Mouse (Mus musculus) midbrain, postnatal 0 days (tissue): Measurements from ENCODE around the gene Slc38a6. TPM values are rescaled to one million over a fixed set of nuclear protein-coding genes. Genes with fewer than 3 reads are reported as not detected.

ENCODE experiments used
- ATAC-seq: fragments of 200-750 bp; cut with Nextera tagmentation; 2 replicates; pipeline ENCODE4 v1.8.0; 2017; ENCODE audit warnings: moderate number of reproducible peaks, mild to moderate bottlenecking, moderate TSS enrichment, moderate library complexity; ENCODE audit not compliant: low FRiP score
- DNase-seq: peaks from one replicate; pipeline ENCODE4 v3.0.0-alpha.2; 2015; ENCODE audit warnings: low spot score
- H3K27ac ChIP-seq: fragments of 300-500 bp; sonication (generic); 2 replicates; pipeline ENCODE4 v1.5.1; 2014; ENCODE audit warnings: low read depth, mild to moderate bottlenecking, low read length, mixed read lengths
- H3K27me3 ChIP-seq: fragments of 300-500 bp; sonication (generic); 2 replicates; pipeline ENCODE4 v1.6.1; 2014; ENCODE audit warnings: low read length, control low read depth, mixed read lengths; ENCODE audit not compliant: insufficient read depth
- H3K36me3 ChIP-seq: fragments of 300-500 bp; sonication (generic); 2 replicates; pipeline ENCODE4 v1.6.1; 2014; ENCODE audit warnings: low read length, control low read depth, mixed read lengths; ENCODE audit not compliant: insufficient read depth
- H3K4me1 ChIP-seq: fragments of 300-500 bp; sonication (generic); 2 replicates; pipeline ENCODE4 v1.6.1; 2014; ENCODE audit warnings: mild to moderate bottlenecking, control low read depth, antibody characterized with exemption, low read length, mixed read lengths; ENCODE audit not compliant: insufficient read depth
- H3K4me2 ChIP-seq: fragments of 300-500 bp; sonication (generic); 2 replicates; pipeline ENCODE4 v1.6.1; 2014; ENCODE audit warnings: low read depth, mild to moderate bottlenecking, low read length, mixed read lengths; ENCODE audit not compliant: poor library complexity, severe bottlenecking
- H3K4me3 ChIP-seq: fragments of 300-500 bp; sonication (generic); 2 replicates; pipeline ENCODE4 v1.5.1; 2014; ENCODE audit warnings: low read depth, mild to moderate bottlenecking, low read length, moderate library complexity
- H3K9ac ChIP-seq: fragments of 300-500 bp; sonication (generic); replicated peaks from 2 replicates; pipeline ENCODE4 v1.6.1; 2014; ENCODE audit warnings: mild to moderate bottlenecking, low read length, moderate library complexity, mixed read lengths; ENCODE audit not compliant: poor library complexity, severe bottlenecking
- H3K9me3 ChIP-seq: fragments of 300-500 bp; sonication (generic); 2 replicates; pipeline ENCODE4 v1.6.1; 2016; ENCODE audit warnings: low read length, control low read depth
- CTCF ChIP-seq: IDR thresholded peaks from 2 replicates; pipeline ENCODE4 v1.5.1; 2016; ENCODE audit warnings: antibody characterized with exemption, mild to moderate bottlenecking
- WGBS: fragments of 180-500 bp; shearing (Covaris S2); extraction: QIAGEN DNeasy Blood & Tissue Kit; methylation state at CpG from one replicate; pipeline ENCODE4 v1.1.7; 2014; 5-methylcytosine and 5-hydroxymethylcytosine counted together
- polyA plus RNA-seq: library from polyadenylated mRNA; unstranded; fragments of >200 nt; fragmentation: Nextera tagmentation; extraction: Ambion mirVana; gene quantifications from 2 replicates; pipeline ENCODE4 v1.2.1, GENCODE M21; 2015
- total RNA-seq: library from RNA; depleted of rRNA; stranded (reverse); fragments of >200 nt; gene quantifications from 2 replicates; pipeline ENCODE4 v1.2.3, GENCODE M21; 2014

Slc38a6 gene
- total and polyA plus RNA-seq, 2 experiments from 2014 or later: 10.2 to 26.2 TPM

DNA sequence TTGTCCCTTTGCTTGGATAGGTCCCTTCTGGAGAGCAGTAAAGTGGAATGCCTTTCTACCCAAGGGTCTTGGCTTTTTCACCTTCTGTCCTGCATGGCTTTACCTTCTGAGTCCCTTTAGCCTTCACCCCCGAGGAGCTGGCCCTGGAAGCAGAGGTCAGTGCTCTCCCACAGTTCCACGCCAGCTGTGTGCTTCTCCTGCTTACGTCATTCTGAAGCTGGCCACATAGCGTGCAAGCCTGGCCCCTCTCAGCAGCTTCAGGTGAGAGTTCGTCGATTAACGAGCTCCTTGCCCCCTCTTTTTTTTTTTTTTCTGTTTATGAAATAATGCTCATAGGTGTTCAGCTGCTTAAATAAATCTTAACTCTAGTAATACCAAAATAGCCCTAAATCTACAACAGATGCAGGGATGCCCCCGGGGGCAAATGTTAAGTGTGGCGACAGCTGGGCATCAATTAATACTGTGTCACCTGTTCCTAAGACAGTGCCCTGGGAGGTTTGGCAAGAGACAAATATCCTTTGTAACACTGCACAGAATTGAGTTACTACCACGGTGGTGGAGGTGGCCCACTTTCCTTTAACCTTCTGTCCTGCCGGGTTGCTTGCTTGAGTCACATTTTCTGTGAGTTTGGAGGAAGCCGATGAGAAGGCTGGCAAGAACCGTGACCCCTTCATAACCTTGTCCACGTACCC lies 68.7 kb downstream of the Slc38a6 start:
- H3K27ac ChIP-seq: no peak overlapping the region
- 82% methylated on average over 14 of the region's 14 CpGs for WGBS
- DNase-seq: no peak

DNA sequence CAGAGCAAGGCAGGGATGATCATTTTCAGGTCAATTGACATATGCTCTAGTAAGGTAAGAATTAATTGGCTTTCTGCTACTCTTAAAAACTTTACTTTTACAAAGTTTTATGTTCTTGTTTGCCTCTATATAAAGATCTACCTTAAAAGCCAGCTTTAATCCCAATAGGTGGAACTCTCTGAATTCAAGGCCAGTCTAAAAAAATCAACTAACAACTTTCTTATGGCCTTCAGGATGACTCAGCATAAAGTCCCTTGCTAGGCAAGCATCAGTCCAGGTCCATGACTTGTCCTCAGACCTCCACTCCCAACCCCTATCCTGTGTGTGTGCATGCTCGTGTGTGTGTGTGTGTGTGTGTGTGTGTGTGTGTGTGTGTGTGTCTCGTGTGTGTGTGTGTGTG lies 70.1 kb downstream of the Slc38a6 start:
- H3K4me2 ChIP-seq: no peak overlapping the region
- DNase-seq: no peak
- 0 out of 2 replicates have a peak, but pooled peaks cover 2% of the 10 kb centered on the region for H3K36me3 ChIP-seq
- H3K4me1 ChIP-seq: no peaks in the 10 kb centered on the region
- no peak overlapping the region for H3K4me3 ChIP-seq
- no peak for ATAC-seq
- no peaks in the 10 kb centered on the region for H3K27me3 ChIP-seq
- no peak overlapping the region for H3K9ac ChIP-seq
- TF ChIP-seq CTCF: no peak
- no peaks in the 10 kb centered on the region for H3K9me3 ChIP-seq
- H3K27ac ChIP-seq: no peak overlapping the region
- 92% methylated on average over 2 of the region's 2 CpGs for WGBS

More for the DNA sequence above, 68.7 kb downstream of the Slc38a6 start:
- H3K27me3 ChIP-seq: no peaks in the 10 kb centered on the region
- H3K9ac ChIP-seq: no peak overlapping the region
- no peak overlapping the region for H3K4me3 ChIP-seq
- no peak for ATAC-seq
- H3K9me3 ChIP-seq: no peaks in the 10 kb centered on the region
- TF ChIP-seq CTCF: no peak
- no peaks in the 10 kb centered on the region for H3K4me1 ChIP-seq
- H3K36me3 ChIP-seq: 0 out of 2 replicates have a peak, but pooled peaks cover 3% of the 10 kb centered on the region
- no peak overlapping the region for H3K4me2 ChIP-seq

DNA sequence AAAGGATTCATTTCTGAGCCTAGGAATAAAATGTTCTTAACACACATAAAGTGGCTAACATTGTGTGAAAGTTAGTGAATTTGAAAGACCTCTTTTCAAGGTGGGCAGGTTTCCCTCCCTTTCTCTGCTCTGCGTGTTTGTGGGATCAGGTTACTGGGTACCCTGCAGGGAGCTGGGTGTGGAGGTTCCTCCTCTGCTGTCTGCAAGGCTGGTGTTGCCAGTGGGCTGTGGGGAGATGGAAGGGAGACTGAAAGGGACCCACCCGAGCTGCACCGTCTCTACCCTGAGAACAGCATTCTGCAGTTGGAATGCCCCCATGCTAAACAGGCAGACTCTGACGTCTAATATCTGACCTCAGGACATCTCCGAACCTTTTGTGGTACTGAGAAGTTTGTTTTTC lies 70.7 kb downstream of the Slc38a6 start:
- ATAC-seq (no peak), DNase-seq (no peak)
- Histone ChIP-seq H3K27ac (no peak overlapping the region), H3K4me1 (no peaks in the 10 kb centered on the region), H3K4me3 (no peak overlapping the region), H3K9ac (no peak overlapping the region), H3K36me3 (no peaks in the 10 kb centered on the region), H3K9me3 (no peaks in the 10 kb centered on the region), H3K27me3 (no peaks in the 10 kb centered on the region), H3K4me2 (no peak overlapping the region)
- no peak for TF ChIP-seq CTCF
- 65% methylated on average over 5 of the region's 5 CpGs for WGBS

DNA sequence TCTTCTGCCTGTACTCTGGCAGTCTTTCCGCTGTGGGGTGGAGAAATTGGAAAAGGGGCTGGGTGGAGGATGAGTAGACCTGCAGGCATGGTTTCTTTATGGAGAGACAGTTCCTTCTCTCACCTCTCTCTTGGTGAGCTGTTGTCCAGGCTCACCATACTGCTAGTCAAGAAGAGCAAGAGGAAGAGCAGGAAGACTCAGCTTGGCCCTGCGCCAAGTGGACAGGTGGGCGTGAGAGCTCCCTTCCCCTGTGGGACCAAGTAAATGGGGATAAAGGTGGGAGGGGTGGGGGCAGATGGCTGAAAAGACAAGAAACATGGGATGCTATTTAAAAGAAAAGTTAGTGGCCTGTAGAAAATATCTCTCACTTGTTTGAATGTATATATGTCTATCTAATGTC lies 71.2 kb downstream of the Slc38a6 start:
- Histone ChIP-seq H3K4me3 (no peak overlapping the region), H3K9me3 (no peaks in the 10 kb centered on the region), H3K4me1 (no peaks in the 10 kb centered on the region), H3K9ac (no peak overlapping the region), H3K36me3 (no peaks in the 10 kb centered on the region), H3K4me2 (no peak overlapping the region), H3K27me3 (no peaks in the 10 kb centered on the region), H3K27ac (no peak overlapping the region)
- 92% methylated on average over 3 of the region's 3 CpGs for WGBS
- TF ChIP-seq CTCF: no peak
- DNase-seq: no peak
- ATAC-seq: no peak

DNA sequence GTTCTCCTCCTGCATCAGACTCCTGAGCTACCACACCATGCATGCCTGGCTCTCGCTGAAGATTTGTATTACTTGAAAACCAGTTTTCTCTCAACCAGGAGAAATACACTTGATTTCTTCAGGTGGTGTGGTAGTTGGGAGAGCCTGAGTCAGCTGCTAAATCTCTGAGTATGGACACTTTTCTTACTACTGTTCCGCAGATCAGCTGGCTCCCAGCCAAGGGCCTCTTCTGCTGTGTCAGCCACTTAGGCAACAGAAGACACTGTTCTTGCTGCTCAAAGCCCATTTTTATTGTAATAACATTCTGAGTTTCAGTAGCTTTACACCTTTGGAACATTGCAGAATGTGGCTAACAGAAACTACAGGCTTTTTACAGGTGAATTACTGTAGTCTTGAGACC lies 72.1 kb downstream of the Slc38a6 start:
- no peak overlapping the region for H3K4me3 ChIP-seq
- no peak overlapping the region for H3K4me2 ChIP-seq
- H3K9me3 ChIP-seq: no peaks in the 10 kb centered on the region
- H3K9ac ChIP-seq: no peak overlapping the region
- TF ChIP-seq CTCF: no peak
- H3K27me3 ChIP-seq: no peaks in the 10 kb centered on the region
- WGBS: 86% methylated on average over 2 of the region's 2 CpGs
- H3K36me3 ChIP-seq: no peaks in the 10 kb centered on the region
- no peaks in the 10 kb centered on the region for H3K4me1 ChIP-seq
- no peak overlapping the region for H3K27ac ChIP-seq
- DNase-seq (no peak), ATAC-seq (no peak)

DNA sequence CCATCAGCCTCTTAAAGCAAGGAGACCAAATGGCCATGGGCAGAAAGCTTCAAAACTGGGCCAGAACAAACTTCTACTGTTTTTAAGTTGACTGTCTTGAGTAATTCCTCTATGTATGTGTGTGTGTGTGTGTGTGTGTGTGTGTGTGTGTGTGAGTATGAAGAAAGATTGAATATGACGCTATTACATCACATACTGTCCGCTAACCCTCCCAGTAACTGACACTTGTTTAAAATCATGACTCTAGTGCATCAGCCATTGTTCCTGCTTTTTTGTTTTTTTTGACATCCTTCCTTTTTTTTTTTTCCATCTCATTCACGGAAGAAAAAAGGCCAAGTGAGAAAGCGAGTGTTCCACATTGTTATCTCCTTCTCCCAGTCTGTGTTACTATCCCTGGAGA lies 72.9 kb downstream of the Slc38a6 start:
- no peaks in the 10 kb centered on the region for H3K9me3 ChIP-seq
- H3K4me3 ChIP-seq: no peak overlapping the region
- no peak for ATAC-seq
- TF ChIP-seq CTCF: no peak
- H3K36me3 ChIP-seq: no peaks in the 10 kb centered on the region
- H3K27ac ChIP-seq: no peak overlapping the region
- no peak for DNase-seq
- no peaks in the 10 kb centered on the region for H3K4me1 ChIP-seq
- 75% methylated on average over 4 of the region's 4 CpGs for WGBS
- no peak overlapping the region for H3K9ac ChIP-seq
- H3K27me3 ChIP-seq: no peaks in the 10 kb centered on the region
- H3K4me2 ChIP-seq: no peak overlapping the region
